Mouse (Mus musculus) spleen, embryonic (tissue): ENCODE measurements at regions not wholly inside any gene's neighbourhood (a gene's known extent, or its start where the extent isn't known, plus 50 kb on each side); places are given as distances from the start of the nearest gene placed in this dataset.

Experiments used
- CTCF ChIA-PET: fragments of 350-600 bp; sonication (Branson Sonifier 250); formaldehyde crosslinking; loops from one replicate; lab custom pipeline; 2022; lab: Charles Lee

DNA sequence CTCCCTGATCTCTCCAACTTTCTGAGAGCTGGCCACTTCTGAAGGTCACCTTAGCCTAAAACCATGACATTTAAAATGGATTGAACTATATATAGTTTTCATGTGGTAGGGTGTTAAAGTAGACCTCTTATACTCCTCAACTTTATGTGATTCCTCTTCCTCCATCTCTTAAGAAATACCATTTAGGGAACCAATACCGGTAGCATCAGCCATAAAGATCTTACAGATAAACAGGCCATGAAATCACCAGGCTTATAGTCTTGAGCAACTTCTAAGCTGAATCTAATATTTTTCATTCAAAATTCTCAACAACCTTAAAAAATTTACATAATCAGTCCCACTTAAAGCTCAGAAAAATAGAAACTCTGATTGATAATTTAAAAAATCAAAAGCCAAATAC lies 56.2 kb downstream of the Rpl36a-ps1 start:
- CTCF ChIA-PET: no interaction called here

DNA sequence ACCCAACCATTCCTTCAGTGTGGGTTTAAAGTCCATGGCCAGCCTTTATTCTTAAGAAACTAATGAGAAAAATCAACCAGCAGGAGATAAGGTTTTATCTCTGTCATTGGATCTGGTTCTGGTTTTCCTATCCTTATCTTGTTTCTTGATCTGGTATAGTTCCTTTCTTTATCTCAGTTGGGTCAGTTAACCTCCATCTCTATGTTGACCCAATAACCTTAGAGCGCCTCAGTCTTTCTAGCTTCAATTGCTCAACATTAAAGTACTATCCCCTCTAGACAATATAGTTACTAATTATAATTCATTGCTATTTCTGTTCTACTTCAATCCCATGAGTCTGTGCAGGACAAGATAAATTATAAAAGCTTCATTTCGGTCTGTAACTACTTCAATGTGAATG lies 56.7 kb downstream of the Rpl36a-ps1 start:
- CTCF ChIA-PET: no interaction called here

DNA sequence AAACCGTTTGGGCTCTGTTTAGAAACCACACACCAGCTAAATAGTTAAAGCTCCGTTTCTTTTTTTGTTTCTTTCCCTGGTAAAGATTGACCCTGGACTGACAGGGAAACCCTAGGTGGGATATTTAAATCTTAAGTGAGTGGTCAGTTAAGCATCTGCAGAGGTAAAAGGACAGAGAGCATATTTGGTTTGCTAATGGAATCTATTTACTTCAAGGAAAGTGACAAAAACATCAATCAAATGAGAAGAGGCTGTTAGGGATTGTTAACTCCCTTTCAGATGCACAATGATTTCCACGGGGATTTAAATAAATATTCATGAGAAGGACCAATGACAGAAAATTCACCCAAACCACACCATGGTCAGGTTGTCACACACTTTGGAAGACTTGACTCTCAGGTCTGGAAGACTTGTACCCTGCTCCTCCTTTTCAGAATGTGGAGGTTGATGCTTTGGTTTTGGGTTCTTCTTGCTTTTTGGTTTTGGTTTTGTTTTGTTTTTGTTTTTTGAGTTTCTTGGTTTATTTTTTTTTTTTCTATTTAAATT lies 60.7 kb downstream of the Rpl36a-ps1 start:
- CTCF ChIA-PET: no interaction called here

DNA sequence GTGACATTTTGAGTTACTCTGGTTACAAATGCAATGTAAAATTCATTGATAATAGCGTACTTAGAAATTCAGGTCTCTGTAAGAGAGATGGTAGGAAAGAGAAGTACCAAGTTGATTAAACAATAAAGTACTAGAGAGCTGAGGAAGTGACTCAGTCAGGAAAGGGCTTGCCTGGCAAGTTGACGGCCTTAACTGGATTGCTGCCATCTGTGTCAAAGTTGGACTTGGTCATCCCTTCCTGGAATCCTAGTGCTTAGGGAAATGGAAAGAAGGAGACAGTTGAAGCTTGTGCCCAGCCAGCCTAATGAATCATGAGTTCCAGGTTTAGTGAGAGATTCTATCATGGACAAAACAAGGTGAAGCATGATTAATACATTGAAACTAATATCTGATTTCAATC lies 64.8 kb downstream of the Rpl36a-ps1 start:
- CTCF ChIA-PET: interaction anchor here (0.6 kb wide), 1 partner anchor 1649 kb away, joined by 3 read pairs; no protein-coding TSS in a partner anchor

DNA sequence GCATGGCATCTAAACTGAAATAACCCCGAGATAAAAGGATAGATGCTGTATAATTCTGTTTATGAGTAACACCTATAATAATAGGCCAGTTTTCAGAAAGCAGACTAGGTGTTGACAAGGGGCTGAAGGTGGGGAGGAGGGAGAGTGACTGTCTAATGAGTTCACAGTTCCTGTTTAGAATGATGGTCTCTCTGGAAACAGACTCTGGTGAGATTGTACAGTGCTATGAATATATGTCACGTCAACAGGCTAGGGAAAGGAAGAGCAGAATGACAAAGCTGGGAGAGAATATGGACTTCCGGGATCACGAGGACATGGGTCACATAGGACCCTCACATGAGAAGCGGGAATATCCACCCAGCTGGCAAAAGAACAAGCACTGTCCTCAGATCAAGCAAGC lies 85.9 kb downstream of the Rpl36a-ps1 start:
- CTCF ChIA-PET: no interaction called here

DNA sequence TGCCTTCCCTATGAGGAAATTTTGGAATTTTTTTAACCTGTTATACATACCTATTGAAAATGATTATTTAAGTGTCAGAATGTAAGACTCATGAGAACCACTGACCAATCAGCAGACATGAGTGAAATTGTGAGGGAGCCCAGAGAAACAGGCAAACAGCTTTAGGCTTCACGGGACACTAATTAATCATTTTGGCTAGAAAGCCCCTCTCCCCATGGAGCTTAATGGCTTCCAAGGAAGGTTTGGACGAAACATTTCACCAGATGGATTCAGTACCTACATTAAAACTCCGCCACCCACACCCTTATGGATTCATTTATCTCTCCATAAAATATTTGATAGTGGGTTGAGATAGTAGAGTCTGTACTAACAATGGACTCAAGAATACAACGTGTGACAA lies 95.2 kb downstream of the Rpl36a-ps1 start:
- CTCF ChIA-PET: no interaction called here

DNA sequence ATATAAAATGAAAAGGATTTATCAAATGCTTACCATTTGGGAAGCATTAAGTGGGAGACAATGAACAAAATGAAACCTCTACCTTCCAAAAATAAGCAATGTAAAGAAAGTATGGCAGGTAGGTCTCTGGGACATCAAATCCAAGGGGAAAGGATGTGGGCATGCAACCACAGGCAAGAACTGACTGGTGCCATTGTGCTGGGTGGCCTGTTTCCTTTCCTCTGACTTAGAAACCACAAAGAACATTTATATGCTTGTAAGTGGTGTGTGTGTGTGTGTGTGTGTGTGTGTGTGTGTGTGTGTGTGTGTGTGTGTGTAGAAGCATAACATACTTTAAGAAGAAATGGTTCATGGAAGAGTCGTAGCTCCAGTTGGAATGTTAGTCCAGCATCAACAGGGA lies 96.7 kb downstream of the Rpl36a-ps1 start:
- CTCF ChIA-PET: no interaction called here

DNA sequence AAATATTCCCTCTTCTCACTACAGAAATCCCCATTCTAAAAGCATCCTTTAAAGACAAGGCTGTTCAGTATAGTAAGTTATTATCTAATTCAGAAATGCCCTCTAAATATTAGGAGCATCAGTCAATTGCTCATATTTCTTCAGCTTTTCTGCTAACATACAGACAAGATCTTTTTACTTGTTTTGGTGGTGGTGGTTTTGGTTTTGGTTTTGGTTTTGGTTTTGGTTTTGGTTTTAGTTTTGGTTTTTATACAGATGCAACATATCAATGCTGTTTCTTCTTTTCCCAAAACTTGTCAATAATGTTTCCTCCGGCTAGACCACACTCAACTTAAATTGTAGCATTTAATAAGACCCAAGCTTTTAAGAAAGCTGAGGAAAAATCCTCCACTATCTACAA lies 98.2 kb downstream of the Rpl36a-ps1 start:
- CTCF ChIA-PET: no interaction called here

DNA sequence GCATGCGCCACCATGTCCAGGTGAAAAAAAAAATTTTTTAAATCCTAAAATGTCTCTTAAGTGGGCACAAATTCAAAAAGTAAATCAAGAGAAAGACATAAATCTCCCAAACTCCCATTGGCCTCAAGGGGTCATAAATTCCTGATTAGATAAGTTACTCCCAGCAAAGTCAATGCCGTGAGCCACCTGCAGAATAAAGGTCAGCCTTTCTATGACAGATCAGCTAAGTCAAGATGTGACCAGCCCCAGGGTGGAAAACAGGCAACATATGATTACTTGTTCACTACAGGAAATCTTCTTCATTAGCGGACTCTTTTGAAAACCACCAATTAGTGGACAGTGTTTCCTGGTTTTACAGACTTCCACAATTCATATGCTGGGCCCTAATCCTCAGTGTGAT lies 101.4 kb downstream of the Rpl36a-ps1 start:
- CTCF ChIA-PET: no interaction called here

DNA sequence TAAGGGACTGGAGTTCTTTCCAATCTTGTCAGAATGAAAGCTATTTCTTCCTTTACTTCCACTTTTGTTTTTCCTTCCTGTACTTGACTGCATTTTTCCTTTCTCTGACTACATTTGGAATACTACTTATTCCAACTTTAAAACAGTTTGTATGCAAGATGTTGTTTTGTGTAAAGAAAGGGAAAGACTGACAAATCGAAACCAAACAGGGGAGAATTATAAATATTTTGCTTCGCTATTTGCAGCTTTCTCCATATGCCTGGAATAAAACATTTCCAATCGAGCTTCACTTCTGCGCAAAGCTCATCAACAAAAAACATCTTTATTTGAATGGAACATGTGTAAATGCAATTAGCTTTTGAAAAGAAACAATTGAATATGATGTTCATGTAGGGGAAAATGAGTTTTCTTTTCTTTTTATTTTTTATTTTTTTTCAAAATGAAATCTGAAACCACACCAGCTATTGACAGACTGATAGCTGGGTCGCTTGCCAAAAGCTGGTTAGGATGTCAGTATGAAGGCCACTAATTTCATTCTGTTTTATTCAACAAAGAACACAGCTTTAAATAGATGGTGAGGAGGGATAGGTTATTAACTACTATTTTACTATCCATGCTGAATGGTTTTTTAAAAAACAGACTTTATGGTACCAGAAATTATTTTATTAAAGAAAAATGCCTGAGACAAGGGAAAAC lies 102.7 kb downstream of the Rpl36a-ps1 start:
- CTCF ChIA-PET: no interaction called here

DNA sequence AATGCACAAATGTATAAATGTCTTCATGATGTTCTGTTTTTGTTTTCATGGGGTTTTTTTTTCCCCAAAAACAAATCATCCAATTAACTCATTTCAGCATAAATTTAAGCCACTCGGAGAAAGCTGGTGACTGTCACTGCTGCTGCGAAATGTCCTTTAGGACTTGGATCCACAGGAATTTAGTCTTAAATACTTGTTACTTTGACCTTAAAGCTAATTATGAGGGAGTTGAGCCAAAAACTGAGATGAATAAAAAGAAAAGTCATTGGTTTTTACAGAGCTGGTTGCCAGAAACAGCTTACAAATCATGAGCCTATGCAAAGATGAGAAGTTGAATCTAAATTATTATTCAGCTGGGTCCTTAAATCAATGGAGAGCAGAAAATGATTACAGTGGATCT lies 106.5 kb downstream of the Rpl36a-ps1 start:
- CTCF ChIA-PET: no interaction called here

DNA sequence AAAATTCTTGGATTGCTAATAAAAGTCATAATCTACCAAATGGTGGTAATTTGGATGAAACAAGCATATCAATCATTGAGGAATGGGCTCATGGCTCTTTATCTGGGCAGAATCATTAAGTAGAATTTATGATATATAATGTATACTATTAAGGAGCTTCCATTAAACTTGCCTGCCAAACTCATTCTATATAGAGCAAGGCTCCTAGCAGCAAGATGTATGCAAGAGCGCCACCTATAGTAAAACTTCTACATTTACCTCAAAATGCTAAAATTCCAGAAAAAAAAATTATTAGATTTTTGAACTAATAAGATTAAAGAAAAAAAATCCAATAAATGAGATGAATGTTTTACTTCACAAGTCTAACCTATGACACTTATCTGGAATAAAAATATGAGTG lies 107.1 kb downstream of the Rpl36a-ps1 start:
- CTCF ChIA-PET: no interaction called here

DNA sequence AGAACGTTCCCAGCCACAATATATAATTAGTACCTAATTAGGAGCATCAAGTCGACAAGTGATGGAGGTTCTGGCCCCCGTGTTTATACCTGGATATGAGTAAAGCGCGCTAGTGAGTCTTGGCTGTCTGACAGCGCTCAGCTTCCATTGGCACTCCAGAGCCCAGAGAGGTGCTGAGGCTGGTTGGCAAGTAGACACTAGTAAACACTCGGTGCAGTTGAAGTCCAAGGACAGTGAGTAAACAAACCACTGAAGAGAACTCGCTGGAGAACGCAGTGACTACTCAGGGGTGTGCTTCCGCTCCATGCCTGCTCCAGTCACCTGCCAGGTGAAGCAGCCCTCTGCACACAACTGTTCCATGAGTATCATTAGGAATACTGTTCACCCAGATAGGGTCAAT lies 111.5 kb downstream of the Rpl36a-ps1 start:
- CTCF ChIA-PET: no interaction called here

DNA sequence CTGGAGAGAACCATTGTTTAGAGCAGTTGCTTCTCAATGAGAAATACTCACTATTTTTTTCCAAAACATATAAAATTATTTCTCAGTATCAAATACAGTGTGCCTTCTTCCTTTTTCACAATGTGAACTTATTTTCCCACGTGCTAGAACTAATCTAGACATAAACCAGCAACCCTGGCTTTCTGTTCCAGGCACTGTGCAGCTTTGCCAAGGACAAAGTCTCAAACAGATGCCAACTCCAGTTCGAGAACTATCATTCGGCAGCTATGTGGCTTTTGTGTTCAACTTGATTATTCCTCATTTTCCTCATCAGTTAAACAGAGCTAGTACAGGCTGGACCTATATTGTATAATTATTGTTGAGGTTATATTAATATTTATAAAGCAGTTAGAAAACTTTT lies 116.2 kb downstream of the Rpl36a-ps1 start:
- CTCF ChIA-PET: no interaction called here

DNA sequence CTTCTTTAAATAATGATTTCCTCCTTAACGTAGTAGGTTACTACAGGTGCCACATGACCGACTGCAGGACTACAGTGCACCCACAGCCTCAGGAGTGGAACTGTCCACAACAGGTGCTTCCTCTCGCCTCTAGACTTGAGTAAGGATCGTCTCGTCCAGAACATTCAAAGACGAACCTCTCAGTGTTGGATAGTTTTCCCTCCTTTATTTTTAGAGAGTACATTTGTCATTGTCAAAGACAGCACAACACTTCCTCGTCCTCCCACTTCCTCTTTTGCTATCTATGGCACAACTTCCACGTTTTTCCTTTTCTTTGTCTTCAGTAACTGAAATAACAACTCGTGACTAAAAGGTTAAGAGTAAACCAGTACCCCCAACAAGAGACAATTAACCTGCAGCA lies 120.7 kb downstream of the Rpl36a-ps1 start:
- CTCF ChIA-PET: no interaction called here

DNA sequence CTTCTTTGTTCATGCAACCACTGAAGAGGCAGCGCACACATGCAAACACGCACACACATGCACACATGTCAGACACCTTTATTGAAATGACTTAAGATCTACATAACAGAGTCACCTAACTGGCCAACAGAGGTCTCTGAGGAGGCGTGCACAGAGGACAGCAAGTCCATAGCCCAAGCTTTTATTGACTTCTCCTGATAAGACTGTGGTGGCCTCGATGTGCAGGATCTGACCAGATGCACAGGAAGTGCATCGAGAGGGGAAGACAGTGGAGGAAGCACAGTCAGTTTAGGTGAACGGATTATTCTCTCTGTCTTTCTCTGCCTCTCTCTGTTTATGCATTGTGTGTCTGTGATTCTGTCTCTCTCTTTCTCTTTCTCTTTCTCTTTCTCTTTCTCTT lies 124.2 kb downstream of the Rpl36a-ps1 start:
- CTCF ChIA-PET: no interaction called here

DNA sequence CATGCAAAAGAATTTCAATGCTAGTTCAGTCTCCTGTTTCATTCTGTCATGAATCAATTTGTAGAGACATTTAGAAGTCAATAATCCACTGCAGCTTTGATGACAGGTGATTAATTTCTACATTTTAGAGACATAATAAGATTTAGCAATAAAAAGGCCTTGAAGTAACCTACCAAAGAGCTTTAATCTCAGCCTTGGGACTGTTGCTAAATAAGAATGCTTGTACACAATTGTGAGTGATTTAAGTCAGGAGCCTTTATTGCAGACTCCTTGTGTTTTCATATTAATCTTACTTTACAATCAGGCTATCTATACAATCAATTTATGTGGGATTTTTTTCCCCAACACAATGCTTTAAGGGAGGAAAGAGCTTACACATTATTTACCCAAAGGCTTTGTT lies 127.2 kb downstream of the Rpl36a-ps1 start:
- CTCF ChIA-PET: no interaction called here

DNA sequence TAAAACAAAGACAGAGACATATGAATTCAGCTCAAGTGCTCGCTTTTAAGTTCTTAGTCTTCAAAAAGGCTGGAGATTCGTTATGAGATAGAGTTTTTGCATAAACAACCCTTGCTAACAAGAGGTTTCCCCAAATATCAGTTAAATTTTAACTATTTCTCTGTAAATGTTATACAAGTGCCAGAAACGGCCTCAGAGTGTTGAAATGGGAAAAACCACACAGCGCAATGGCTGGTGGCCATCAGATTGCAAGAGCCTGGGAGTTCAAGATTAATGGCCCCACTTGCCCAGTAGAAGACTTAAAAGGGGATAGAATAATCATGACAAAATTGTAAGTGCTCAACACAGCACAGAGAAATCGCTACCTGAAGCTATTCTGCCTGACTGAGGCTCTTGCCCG lies 130.1 kb downstream of the Rpl36a-ps1 start:
- CTCF ChIA-PET: no interaction called here

DNA sequence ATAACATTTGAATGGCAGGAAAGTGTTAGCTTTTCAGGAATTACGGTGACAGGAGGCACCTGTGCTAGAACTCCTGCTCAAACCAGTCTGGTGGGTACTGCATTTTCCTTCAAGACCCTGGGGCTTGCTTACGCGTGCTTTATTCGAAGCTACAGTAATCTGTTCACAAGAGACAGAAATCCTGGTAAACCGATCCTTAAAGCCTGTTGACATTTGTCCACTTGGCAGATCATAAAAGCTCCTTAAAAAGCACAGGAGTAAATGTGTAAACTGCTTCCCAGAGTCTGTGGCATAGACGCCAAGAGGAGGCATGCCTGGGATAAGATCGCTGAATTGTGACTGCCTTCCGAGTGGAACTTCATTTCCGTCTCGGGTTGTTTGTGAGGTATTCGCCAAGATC lies 130.5 kb downstream of the Rpl36a-ps1 start:
- CTCF ChIA-PET: no interaction called here

DNA sequence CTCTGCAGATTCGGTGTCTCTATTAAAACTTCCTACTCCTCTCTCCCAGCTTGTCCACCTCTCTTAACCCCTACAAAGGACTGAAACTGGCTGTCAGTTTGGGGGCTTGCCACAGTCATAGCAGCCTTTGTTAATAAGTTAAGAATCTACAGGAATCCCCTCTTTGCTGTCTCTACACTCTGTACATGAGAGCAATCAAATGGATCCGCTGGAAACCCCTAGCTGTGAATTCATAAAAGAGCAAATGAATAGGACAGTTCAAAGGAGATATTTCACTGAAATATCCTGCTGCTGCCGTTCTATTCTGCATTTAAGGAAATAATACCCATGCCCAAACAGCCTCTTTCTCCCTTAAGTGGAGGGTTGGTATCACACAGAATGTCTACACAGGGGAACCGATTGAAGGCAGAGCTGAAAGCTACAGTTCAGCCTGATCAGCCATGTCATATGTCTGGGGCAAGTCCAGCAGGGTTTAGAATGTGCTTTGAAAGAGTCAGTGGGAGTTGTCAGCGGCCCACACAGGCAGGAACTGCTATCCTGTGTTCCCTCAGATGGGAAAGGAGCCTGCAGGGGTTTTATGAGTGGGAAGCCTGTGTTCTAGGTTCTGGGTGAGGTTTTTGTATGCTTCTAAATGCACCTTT lies 131.9 kb downstream of the Rpl36a-ps1 start:
- CTCF ChIA-PET: no interaction called here

DNA sequence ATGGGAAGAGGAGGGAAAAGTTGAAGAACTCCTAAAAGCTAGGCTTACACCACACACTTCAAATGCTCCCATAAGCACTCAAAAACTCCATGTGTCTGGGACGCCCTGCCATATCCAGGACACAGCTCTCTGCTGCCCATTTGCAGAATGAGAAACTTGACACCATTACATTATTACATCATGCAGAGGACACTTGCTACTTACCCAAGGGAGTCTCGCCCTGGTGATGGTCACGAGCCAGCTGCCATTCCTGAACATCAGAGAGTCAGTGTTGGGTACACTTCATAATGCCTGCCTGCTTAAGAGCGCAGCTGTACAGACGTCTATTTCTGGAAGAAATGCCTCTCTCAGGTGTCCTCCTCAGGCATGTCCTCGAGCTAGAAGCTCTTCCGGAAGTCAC lies 135.3 kb downstream of the Rpl36a-ps1 start:
- CTCF ChIA-PET: no interaction called here

DNA sequence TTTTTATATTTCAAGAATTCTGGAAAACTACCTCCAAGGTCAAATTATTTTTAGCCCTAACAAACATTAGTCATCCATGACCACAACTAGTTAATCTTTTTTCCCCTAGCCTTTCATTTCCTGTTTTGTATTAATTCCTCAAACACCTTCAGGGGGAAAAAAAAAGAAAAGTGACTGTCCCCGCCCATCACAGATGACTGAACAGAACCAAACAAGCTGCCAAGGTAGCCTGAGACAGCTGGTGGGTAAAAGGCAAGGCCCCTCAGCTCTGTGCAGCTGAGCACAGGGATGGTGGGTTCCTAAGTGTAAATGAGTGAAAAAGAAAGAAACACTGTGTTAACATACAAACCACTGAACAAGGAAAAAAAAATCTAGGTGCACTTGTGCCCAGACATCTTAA lies 145.6 kb downstream of the Rpl36a-ps1 start:
- CTCF ChIA-PET: no interaction called here

DNA sequence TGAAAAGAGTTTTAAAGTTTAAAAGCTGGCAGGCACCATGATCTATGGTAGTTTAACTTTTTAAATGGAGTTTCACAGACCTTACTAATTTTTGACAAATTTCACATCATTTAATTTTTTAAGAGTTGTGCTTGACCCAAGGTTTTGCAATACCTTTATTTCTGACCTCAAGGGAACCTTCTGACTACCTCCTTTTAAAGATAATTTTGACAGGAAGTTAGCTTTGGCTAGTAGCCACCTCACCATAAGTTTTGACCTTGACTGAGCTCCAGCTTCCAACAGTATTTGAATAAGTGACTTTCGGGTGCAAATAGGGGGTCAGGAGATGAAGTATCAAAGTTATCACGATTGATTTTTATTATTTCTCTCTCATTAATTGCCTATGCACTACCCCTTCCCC lies 149.9 kb downstream of the Rpl36a-ps1 start:
- CTCF ChIA-PET: no interaction called here
